Comparison of ENCODE assay signal across 8 mouse cellular contexts in the genomic region with DNA sequence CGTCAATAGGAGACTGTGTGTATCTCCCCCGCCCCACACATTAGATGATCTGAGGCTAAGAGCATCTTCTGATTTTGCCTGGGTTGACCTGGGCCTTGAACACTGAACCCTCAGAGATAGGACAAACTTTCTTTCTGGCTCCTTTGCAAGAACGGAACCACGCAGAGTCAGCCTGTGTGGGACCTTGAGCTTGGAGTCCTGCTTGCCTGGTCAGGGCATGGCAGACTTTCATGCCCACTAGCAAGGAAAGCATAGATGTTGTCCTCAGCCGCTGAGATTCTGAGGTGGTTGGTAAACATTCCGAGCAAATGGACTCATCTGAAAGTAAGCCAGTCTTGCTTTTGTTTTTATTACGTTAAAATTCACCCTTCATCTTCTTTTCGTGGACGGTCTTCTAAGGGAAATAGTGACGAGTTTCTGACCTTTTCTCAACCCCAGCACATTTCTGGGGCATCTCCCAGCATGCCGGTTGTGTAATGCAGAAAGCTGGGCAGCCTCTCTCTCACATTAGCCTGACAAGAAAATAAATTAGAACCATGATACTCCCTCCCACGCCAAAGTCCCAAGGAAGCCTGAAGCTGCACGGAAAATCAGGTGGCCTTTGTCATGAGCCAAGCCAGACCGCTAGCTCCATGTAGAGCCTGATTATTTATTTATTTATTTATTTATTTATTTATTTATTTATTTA.
DNase-seq lines count a peak whose midpoint lies in the region; ATAC-seq and TF ChIP-seq lines count a peak whose summit lies in the region.

No protein-coding gene starts in this region.

- no peak overlapping the region for H3K27ac ChIP-seq in embryonic facial prominence, embryonic 11.5 days (replicated peaks; ENCODE audit: low read depth, low read length)
- no peak overlapping the region for H3K27ac ChIP-seq in embryonic facial prominence, embryonic 10.5 days (replicated peaks)
- no peak overlapping the region for H3K27ac ChIP-seq in neural tube, embryonic 15.5 days (replicated peaks)
- H3K27ac ChIP-seq in forebrain, postnatal 0 days (ENCODE audit: low read depth, low read length) = no peak overlapping the region

- no peak for TF ChIP-seq CTCF in forebrain, postnatal 0 days (IDR thresholded peaks at IDR 0.05; ENCODE audit: low read depth)

- no peaks in the 10 kb centered on the region for H3K36me3 ChIP-seq in embryonic facial prominence, embryonic 11.5 days (replicated peaks; ENCODE audit: control insufficient read depth, insufficient read depth, low read depth, low read length)
- H3K36me3 ChIP-seq in embryonic facial prominence, embryonic 10.5 days (replicated peaks) = no peaks in the 10 kb centered on the region
- H3K36me3 ChIP-seq in neural tube, embryonic 15.5 days = no peaks in the 10 kb centered on the region
- H3K36me3 ChIP-seq in forebrain, postnatal 0 days (ENCODE audit: insufficient read depth) = no peaks in the 10 kb centered on the region

- WGBS in embryonic facial prominence, embryonic 11.5 days = 78% methylated on average over 14 of the region's 14 CpGs
- 84% methylated on average over 14 of the region's 14 CpGs for WGBS in embryonic facial prominence, embryonic 10.5 days
- WGBS in neural tube, embryonic 15.5 days = 73% methylated on average over 14 of the region's 14 CpGs
- WGBS in forebrain, postnatal 0 days = 77% methylated on average over 14 of the region's 14 CpGs

- no peak overlapping the region for H3K4me2 ChIP-seq in embryonic facial prominence, embryonic 11.5 days (ENCODE audit: low read depth, low read length)
- no peak overlapping the region for H3K4me2 ChIP-seq in neural tube, embryonic 15.5 days
- H3K4me2 ChIP-seq in forebrain, postnatal 0 days (ENCODE audit: low read depth) = no peak overlapping the region

- no peaks in the 10 kb centered on the region for H3K27me3 ChIP-seq in embryonic facial prominence, embryonic 11.5 days (ENCODE audit: control insufficient read depth, insufficient read depth, low read length)
- H3K27me3 ChIP-seq in embryonic facial prominence, embryonic 10.5 days (replicated peaks; ENCODE audit: low read depth, poor library complexity, severe bottlenecking) = no peaks in the 10 kb centered on the region
- H3K27me3 ChIP-seq in neural tube, embryonic 15.5 days (replicated peaks) = no peaks in the 10 kb centered on the region
- no peaks in the 10 kb centered on the region for H3K27me3 ChIP-seq in forebrain, postnatal 0 days (ENCODE audit: insufficient read depth, low read length)

- H3K9ac ChIP-seq in embryonic facial prominence, embryonic 11.5 days (replicated peaks; ENCODE audit: low read length) = no peak overlapping the region
- no peak overlapping the region for H3K9ac ChIP-seq in neural tube, embryonic 15.5 days (replicated peaks)
- H3K9ac ChIP-seq in forebrain, postnatal 0 days = no peak overlapping the region

- ATAC-seq in embryonic facial prominence, embryonic 11.5 days (replicated peaks; ENCODE audit: insufficient number of reproducible peaks, low FRiP score, low TSS enrichment, low read depth) = 0 out of 2 replicates have a peak, but pooled peaks have one; percentile 39
- ATAC-seq in neural tube, embryonic 15.5 days (ENCODE audit: low FRiP score) = no peak
- ATAC-seq in forebrain, postnatal 0 days = peak; percentile 40

- intact Hi-C loops in left cerebral cortex, postnatal 36 days (cut with DNase I) = loop anchor here (5.0 kb wide), 2 partner anchors 80 to 150 kb away; partner anchors contain the start of genes Ppm1b and Slc3a1

- no peak overlapping the region for H3K4me3 ChIP-seq in embryonic facial prominence, embryonic 11.5 days (ENCODE audit: low read depth, low read length)
- H3K4me3 ChIP-seq in embryonic facial prominence, embryonic 10.5 days = no peak overlapping the region
- no peak overlapping the region for H3K4me3 ChIP-seq in neural tube, embryonic 15.5 days (replicated peaks)
- H3K4me3 ChIP-seq in forebrain, postnatal 0 days (ENCODE audit: low read depth, low read length) = no peak overlapping the region

- no peaks in the 10 kb centered on the region for H3K4me1 ChIP-seq in embryonic facial prominence, embryonic 11.5 days (ENCODE audit: control insufficient read depth, insufficient read depth, low read length)
- H3K4me1 ChIP-seq in embryonic facial prominence, embryonic 10.5 days = no peaks in the 10 kb centered on the region
- peaks cover 7% of the 10 kb centered on the region for H3K4me1 ChIP-seq in neural tube, embryonic 15.5 days
- no peaks in the 10 kb centered on the region for H3K4me1 ChIP-seq in forebrain, postnatal 0 days (ENCODE audit: insufficient read depth)

- no peaks in the 10 kb centered on the region for H3K9me3 ChIP-seq in embryonic facial prominence, embryonic 11.5 days (replicated peaks; ENCODE audit: control insufficient read depth, low read length)
- no peaks in the 10 kb centered on the region for H3K9me3 ChIP-seq in embryonic facial prominence, embryonic 10.5 days
- H3K9me3 ChIP-seq in neural tube, embryonic 15.5 days (replicated peaks) = no peaks in the 10 kb centered on the region
- H3K9me3 ChIP-seq in forebrain, postnatal 0 days (ENCODE audit: low read length) = no peaks in the 10 kb centered on the region

- no peak for DNase-seq in embryonic facial prominence, embryonic 11.5 days (ENCODE audit: low spot score)
- no peak for DNase-seq in embryonic facial prominence, embryonic 10.5 days (ENCODE audit: low spot score)
- DNase-seq in neural tube, embryonic 10.5 days (ENCODE audit: extremely low spot score, low spot score) = peak; percentile 22
- DNase-seq in forebrain, postnatal 0 days = no peak
- peak; percentile 31 for DNase-seq in lung, postnatal 25 days (ENCODE audit: low spot score)
- DNase-seq in natural killer cell, adult 2 months (ENCODE audit: low spot score in 2 of 2) = no peak
- no peak for DNase-seq in left cerebral cortex, postnatal 36 days (ENCODE audit: low spot score in 2 of 2)

Comparison
In these comparisons a context has a peak if more than half of its experiments do, and no peak if none do; other contexts are left out.
1. DNase-seq: peak in neural tube, embryonic 10.5 days (single experiment) and lung, postnatal 25 days (single experiment); none in embryonic facial prominence, embryonic 11.5 days (single experiment), embryonic facial prominence, embryonic 10.5 days (single experiment), forebrain, postnatal 0 days (single experiment), natural killer cell, adult 2 months (0 of 2) and left cerebral cortex, postnatal 36 days (0 of 2).